Mouse (Mus musculus): ENCODE results near the gene C130050O18Rik. TPM values are rescaled to one million over a fixed set of nuclear protein-coding genes. Genes with fewer than 3 reads are reported as not detected.
A peak's percentile ranks its signal among the peaks of the same experiment; 100 is the strongest.

The C130050O18Rik gene
- polyA plus RNA-seq, 2 experiments = 0.93 to 1.3 TPM

DNA sequence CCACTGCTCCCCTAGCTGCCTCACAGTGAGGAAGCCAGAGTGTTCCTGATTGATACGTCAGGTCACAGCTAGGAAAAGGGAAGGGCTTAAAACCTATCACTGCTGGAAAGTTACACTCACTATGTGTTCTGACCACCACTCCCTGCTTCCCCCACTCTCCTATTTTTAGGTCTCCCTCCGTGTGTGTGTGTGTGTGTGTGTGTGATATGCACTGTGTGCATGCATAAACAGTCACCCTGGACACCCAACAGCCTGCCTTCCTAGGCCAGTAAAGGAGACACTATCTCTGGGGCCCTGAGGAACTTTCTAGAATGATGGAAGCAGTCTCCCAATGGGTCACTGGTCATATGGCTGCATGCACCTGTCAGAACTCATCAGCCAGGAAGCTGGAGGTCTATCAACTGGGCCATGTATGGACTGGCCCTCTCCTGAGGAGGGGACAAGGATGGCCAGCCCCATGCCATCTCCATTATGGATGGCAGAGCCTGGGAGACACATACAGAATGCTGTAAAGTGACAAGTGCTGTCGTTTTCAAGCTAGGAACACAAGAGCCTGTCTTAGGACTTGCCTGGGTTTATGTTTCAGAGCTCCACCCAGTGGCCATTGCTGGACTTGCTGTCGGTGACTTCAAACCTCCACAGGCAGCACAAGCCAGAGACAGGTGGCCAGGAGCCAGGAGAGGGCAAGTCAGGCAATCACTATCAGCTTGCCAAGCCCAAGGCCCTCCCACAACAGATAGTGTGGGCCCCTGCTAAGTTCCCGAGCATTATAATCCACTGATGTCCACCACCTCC lies 6.9 kb upstream of the C130050O18Rik start:
- Histone ChIP-seq H3K27me3 (ENCODE audit: control insufficient read depth, insufficient read depth, low read length) (no peaks in the 10 kb centered on the region), H3K9ac (replicated peaks) (peak overlapping the region; percentile 14), H3K36me3 (replicated peaks; ENCODE audit: control insufficient read depth, insufficient read depth, low read depth) (peaks cover 26% of the 10 kb centered on the region), H3K4me3 (ENCODE audit: insufficient read depth in 1 of 2, low read depth in 2 of 2, low read length in 2 of 2) (no peak overlapping the region), H3K4me1 (replicated peaks; ENCODE audit: control insufficient read depth in 2 of 2, insufficient read depth in 2 of 2, low read length in 1 of 2) (peaks cover 29 to 36% of the 10 kb centered on the region in 2 experiments), H3K4me2 (ENCODE audit: low read depth) (no peak overlapping the region; the same call in 1 of the 2 replicates), H3K27ac (peak overlapping the region; percentile 48), H3K9me3 (ENCODE audit: control insufficient read depth, low read length) (no peaks in the 10 kb centered on the region)
- no peak for TF ChIP-seq EP300 (IDR thresholded peaks at IDR 0.05; ENCODE audit: low read depth)
- peak; percentile 97 for TF ChIP-seq CTCF (IDR thresholded peaks at IDR 0.05; ENCODE audit: low read depth)
- 13% methylated on average over 5 of the region's 5 CpGs for WGBS (ENCODE audit: insufficient replicate concordance)
- peak; percentile 69 for ATAC-seq (ENCODE audit: insufficient read depth)
- peak; percentile 87 to 91 (median 87) for DNase-seq (ENCODE audit: low read depth in 3 of 3, low spot score in 3 of 3)

GRCm38 (mm10) chr5:139398786-139399185 lies 6.3 kb upstream of the C130050O18Rik start:
- Histone ChIP-seq H3K9me3 (ENCODE audit: control insufficient read depth, low read length) (no peaks in the 10 kb centered on the region), H3K4me2 (ENCODE audit: low read depth) (no peak overlapping the region; the same call in 1 of the 2 replicates), H3K9ac (replicated peaks) (no peak overlapping the region; the same call in 1 of the 2 replicates), H3K27me3 (ENCODE audit: control insufficient read depth, insufficient read depth, low read length) (no peaks in the 10 kb centered on the region), H3K36me3 (replicated peaks; ENCODE audit: control insufficient read depth, insufficient read depth, low read depth) (peaks cover 20% of the 10 kb centered on the region), H3K27ac (no peak overlapping the region), H3K4me1 (replicated peaks; ENCODE audit: control insufficient read depth in 2 of 2, insufficient read depth in 2 of 2, low read length in 1 of 2) (peaks cover 25 to 32% of the 10 kb centered on the region in 2 experiments), H3K4me3 (ENCODE audit: insufficient read depth in 1 of 2, low read depth in 2 of 2, low read length in 2 of 2) (no peak overlapping the region)
- TF ChIP-seq EP300 (IDR thresholded peaks at IDR 0.05; ENCODE audit: low read depth) (no peak), CTCF (IDR thresholded peaks at IDR 0.05; ENCODE audit: low read depth) (no peak)
- ATAC-seq (ENCODE audit: insufficient read depth) (no peak), DNase-seq (ENCODE audit: low read depth in 3 of 3, low spot score in 3 of 3) (no peak)
- 74% methylated on average over 5 of the region's 5 CpGs for WGBS (ENCODE audit: insufficient replicate concordance)

- 82% methylated on average over 14 of the region's 14 CpGs for WGBS (ENCODE audit: insufficient replicate concordance)
Measured at GRCm38 (mm10) chr5:139399991-139400390, 5.1 kb upstream of the C130050O18Rik start.

DNA sequence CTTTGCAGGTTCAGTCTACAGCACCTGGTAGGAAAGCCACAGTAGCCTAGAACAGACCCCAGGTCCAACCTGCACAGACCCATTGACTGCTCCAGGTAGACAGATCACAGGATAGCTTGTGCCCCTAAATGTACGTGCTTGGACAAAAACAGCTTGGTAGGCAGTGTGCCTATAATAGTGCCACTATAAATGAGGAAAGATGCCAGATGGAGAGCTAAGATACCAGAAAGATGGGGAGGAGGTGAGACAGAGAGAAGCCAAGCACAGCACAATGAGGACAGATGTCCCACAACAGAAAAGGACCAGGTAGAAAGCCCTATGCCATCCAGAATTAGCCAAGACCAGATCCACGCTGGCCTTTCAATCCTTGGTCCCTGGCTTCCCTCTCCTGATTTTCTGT lies 3.0 kb upstream of the C130050O18Rik start:
- Histone ChIP-seq H3K4me2 (ENCODE audit: low read depth) (no peak overlapping the region), H3K4me3 (ENCODE audit: insufficient read depth in 1 of 2, low read depth in 2 of 2, low read length in 2 of 2) (no peak overlapping the region), H3K36me3 (replicated peaks; ENCODE audit: control insufficient read depth, insufficient read depth, low read depth) (no peaks in the 10 kb centered on the region), H3K4me1 (replicated peaks; ENCODE audit: control insufficient read depth in 2 of 2, insufficient read depth in 2 of 2, low read length in 1 of 2) (peaks cover 14 to 38% of the 10 kb centered on the region in 2 experiments), H3K27me3 (ENCODE audit: control insufficient read depth, insufficient read depth, low read length) (no peaks in the 10 kb centered on the region), H3K9me3 (ENCODE audit: control insufficient read depth, low read length) (no peaks in the 10 kb centered on the region), H3K27ac (no peak overlapping the region), H3K9ac (replicated peaks) (no peak overlapping the region)
- WGBS (ENCODE audit: insufficient replicate concordance) = 81% methylated on average over 2 of the region's 2 CpGs
- DNase-seq (ENCODE audit: low read depth in 3 of 3, low spot score in 3 of 3) (no peak), ATAC-seq (ENCODE audit: insufficient read depth) (no peak)
- no peak for TF ChIP-seq EP300 (IDR thresholded peaks at IDR 0.05; ENCODE audit: low read depth)
- no peak for TF ChIP-seq CTCF (IDR thresholded peaks at IDR 0.05; ENCODE audit: low read depth)

More at GRCm38 (mm10) chr5:139399991-139400390, 5.1 kb upstream of the C130050O18Rik start:
- H3K4me2 ChIP-seq (ENCODE audit: low read depth) = no peak overlapping the region
- peaks cover 9% of the 10 kb centered on the region for H3K36me3 ChIP-seq (replicated peaks; ENCODE audit: control insufficient read depth, insufficient read depth, low read depth)
- no peak overlapping the region for H3K27ac ChIP-seq
- no peaks in the 10 kb centered on the region for H3K9me3 ChIP-seq (ENCODE audit: control insufficient read depth, low read length)
- H3K27me3 ChIP-seq (ENCODE audit: control insufficient read depth, insufficient read depth, low read length) = no peaks in the 10 kb centered on the region
- no peak overlapping the region for H3K9ac ChIP-seq (replicated peaks)
- H3K4me1 ChIP-seq (replicated peaks; ENCODE audit: control insufficient read depth in 2 of 2, insufficient read depth in 2 of 2, low read length in 1 of 2) = peaks cover 13 to 32% of the 10 kb centered on the region in 2 experiments
- H3K4me3 ChIP-seq (ENCODE audit: insufficient read depth in 1 of 2, low read depth in 2 of 2, low read length in 2 of 2) = no peak overlapping the region
- ATAC-seq (ENCODE audit: insufficient read depth) (no peak), DNase-seq (ENCODE audit: low read depth in 3 of 3, low spot score in 3 of 3) (no peak)
- TF ChIP-seq EP300 (IDR thresholded peaks at IDR 0.05; ENCODE audit: low read depth) (no peak), CTCF (IDR thresholded peaks at IDR 0.05; ENCODE audit: low read depth) (no peak)

GRCm38 (mm10) chr5:139403692-139404260 lies 1.3 kb upstream of the C130050O18Rik start:
- no peak overlapping the region for H3K27ac ChIP-seq
- ATAC-seq (ENCODE audit: insufficient read depth) (no peak), DNase-seq (ENCODE audit: low read depth in 3 of 3, low spot score in 3 of 3) (no peak)
- H3K4me2 ChIP-seq (ENCODE audit: low read depth) = no peak overlapping the region
- no peaks in the 10 kb centered on the region for H3K36me3 ChIP-seq (replicated peaks; ENCODE audit: control insufficient read depth, insufficient read depth, low read depth)
- H3K27me3 ChIP-seq (ENCODE audit: control insufficient read depth, insufficient read depth, low read length) = no peaks in the 10 kb centered on the region
- no peak overlapping the region for H3K9ac ChIP-seq (replicated peaks)
- no peak for TF ChIP-seq EP300 (IDR thresholded peaks at IDR 0.05; ENCODE audit: low read depth)
- TF ChIP-seq CTCF (IDR thresholded peaks at IDR 0.05; ENCODE audit: low read depth) = no peak
- H3K9me3 ChIP-seq (ENCODE audit: control insufficient read depth, low read length) = no peaks in the 10 kb centered on the region
- 44% methylated on average over 8 of the region's 8 CpGs for WGBS (ENCODE audit: insufficient replicate concordance)
- H3K4me3 ChIP-seq (ENCODE audit: insufficient read depth in 1 of 2, low read depth in 2 of 2, low read length in 2 of 2) = no peak overlapping the region
- H3K4me1 ChIP-seq (replicated peaks; ENCODE audit: control insufficient read depth in 2 of 2, insufficient read depth in 2 of 2, low read length in 1 of 2) = peaks cover 5 to 25% of the 10 kb centered on the region in 2 experiments

Measured in liver, embryonic 14.5 days (tissue).